Mouse (Mus musculus) stomach, postnatal 0 days (tissue): ENCODE data around the gene Pex12.

Experiments
- CTCF ChIP-seq: IDR thresholded peaks from 2 replicates; pipeline ENCODE4 v1.5.1; 2016; ENCODE audit warnings: antibody characterized with exemption, low read depth, mild to moderate bottlenecking, moderate library complexity
- EP300 ChIP-seq: optimal IDR thresholded peaks from 2 replicates; pipeline ENCODE3; 2016; ENCODE audit warnings: antibody characterized with exemption

- TF ChIP-seq EP300 (no peak), CTCF (no peak)
Observed at GRCm38 (mm10) chr11:83299724-83300123, 2.7 kb downstream of the Pex12 start.
